Comparison of ENCODE assay signal across 29 mouse cellular contexts in genomic region chr7:73306296-73306695, GRCm38 (mm10).
DNase-seq lines count a peak whose midpoint lies in the region; ATAC-seq and TF ChIP-seq lines count a peak whose summit lies in the region.
"Had no signal": no experiment of that assay in that cellular context is flagged by ENCODE, and none has a peak within 500 bp of the region (broad histone marks: within the 10 kb centered on the region; RNA-seq: fewer than 3 reads in every experiment).

No protein-coding gene starts in this region.

- WGBS in forebrain, embryonic 10.5 days, result 45% methylated on average over 6 of the region's 6 CpGs
- WGBS in forebrain, embryonic 13.5 days, result 43% methylated on average over 6 of the region's 6 CpGs
- 47% methylated on average over 6 of the region's 6 CpGs for WGBS in hindbrain, embryonic 12.5 days
- WGBS in hindbrain, embryonic 13.5 days, result 50% methylated on average over 6 of the region's 6 CpGs
- 40% methylated on average over 6 of the region's 6 CpGs for WGBS in midbrain, embryonic 15.5 days

- H3K27ac ChIP-seq in forebrain, embryonic 10.5 days, result peak overlapping the region; percentile 76
- no peak overlapping the region for H3K27ac ChIP-seq in forebrain, embryonic 13.5 days
- peak overlapping the region; percentile 62; the same call in 1 of the 2 replicates for H3K27ac ChIP-seq in hindbrain, embryonic 12.5 days
- no peak overlapping the region; the same call in 1 of the 2 replicates for H3K27ac ChIP-seq in hindbrain, embryonic 13.5 days
- H3K27ac ChIP-seq in midbrain, embryonic 15.5 days, result 0 out of 2 replicates have a peak overlapping the region, but pooled peaks have one; percentile 12
- H3K27ac ChIP-seq: embryonic facial prominence, embryonic 12.5 days; kidney, embryonic 15.5 days; left cerebral cortex, adult 2 months; limb, embryonic 12.5 days; liver, embryonic 15.5 days; stomach, postnatal 0 days had no signal

- peaks cover 25% of the 10 kb centered on the region; the same call in 1 of the 2 replicates for H3K27me3 ChIP-seq in forebrain, embryonic 10.5 days (ENCODE audit: poor library complexity, severe bottlenecking)
- no peaks in the 10 kb centered on the region for H3K27me3 ChIP-seq in forebrain, embryonic 13.5 days
- no peaks in the 10 kb centered on the region for H3K27me3 ChIP-seq in hindbrain, embryonic 12.5 days
- H3K27me3 ChIP-seq in hindbrain, embryonic 13.5 days, result no peaks in the 10 kb centered on the region
- H3K27me3 ChIP-seq in midbrain, embryonic 15.5 days (replicated peaks), result no peaks in the 10 kb centered on the region
- H3K27me3 ChIP-seq: embryonic facial prominence, embryonic 12.5 days had no signal

- no peak for TF ChIP-seq CTCF in brain, embryonic 14.5 days (IDR thresholded peaks at IDR 0.05; ENCODE audit: borderline replicate concordance, extremely low read depth, insufficient read depth, insufficient read length)

- H3K4me3 ChIP-seq in forebrain, embryonic 10.5 days, result no peak overlapping the region
- no peak overlapping the region for H3K4me3 ChIP-seq in forebrain, embryonic 13.5 days
- no peak overlapping the region for H3K4me3 ChIP-seq in hindbrain, embryonic 12.5 days
- H3K4me3 ChIP-seq in hindbrain, embryonic 13.5 days, result no peak overlapping the region
- no peak overlapping the region for H3K4me3 ChIP-seq in midbrain, embryonic 15.5 days
- H3K4me3 ChIP-seq: embryonic facial prominence, embryonic 12.5 days; kidney, embryonic 15.5 days; left cerebral cortex, adult 2 months; limb, embryonic 12.5 days; liver, embryonic 15.5 days; myocyte had no signal

- H3K4me2 ChIP-seq in forebrain, embryonic 13.5 days, result no peak overlapping the region
- no peak overlapping the region for H3K4me2 ChIP-seq in hindbrain, embryonic 12.5 days (replicated peaks)
- no peak overlapping the region for H3K4me2 ChIP-seq in hindbrain, embryonic 13.5 days
- H3K4me2 ChIP-seq in midbrain, embryonic 15.5 days, result no peak overlapping the region
- H3K4me2 ChIP-seq: embryonic facial prominence, embryonic 12.5 days; heart, embryonic 11.5 days; kidney, embryonic 15.5 days; limb, embryonic 12.5 days; liver, embryonic 15.5 days; lung, embryonic 14.5 days had no signal

- ATAC-seq in forebrain, embryonic 13.5 days, result no peak
- ATAC-seq in hindbrain, embryonic 12.5 days (ENCODE audit: low FRiP score), result no peak
- no peak for ATAC-seq in hindbrain, embryonic 13.5 days (ENCODE audit: low FRiP score)
- no peak for ATAC-seq in midbrain, embryonic 15.5 days (replicated peaks)

- DNase-seq in forebrain, embryonic 10.5 days (ENCODE audit: extremely low spot score, low spot score), result no peak
- peak; percentile 39 for DNase-seq in brain, embryonic 14.5 days (ENCODE audit: low read depth)
- DNase-seq in B cell, adult 2 months, result no peak
- no peak for DNase-seq in embryo, embryonic 9.5 days (ENCODE audit: extremely low spot score)
- DNase-seq: adrenal gland, adult 8-10 months; cerebellum, adult 9-10 months; cerebellum, postnatal 36 days; gastrocnemius, postnatal 10 days; heart, postnatal 36 days; kidney, adult 11 months; kidney, postnatal 25 days; lung, embryonic 14.5 days; lung, postnatal 14 days; right cerebral cortex, postnatal 4 days; thymus, adult 18-20 months; thymus, postnatal 25 days had no signal

- H3K9me3 ChIP-seq in forebrain, embryonic 10.5 days, result no peaks in the 10 kb centered on the region
- no peaks in the 10 kb centered on the region for H3K9me3 ChIP-seq in forebrain, embryonic 13.5 days (replicated peaks)
- no peaks in the 10 kb centered on the region for H3K9me3 ChIP-seq in hindbrain, embryonic 12.5 days (replicated peaks)
- no peaks in the 10 kb centered on the region for H3K9me3 ChIP-seq in hindbrain, embryonic 13.5 days
- no peaks in the 10 kb centered on the region for H3K9me3 ChIP-seq in midbrain, embryonic 15.5 days
- H3K9me3 ChIP-seq: embryonic facial prominence, embryonic 12.5 days; kidney, embryonic 15.5 days; limb, embryonic 12.5 days; liver, embryonic 15.5 days had no signal

- peaks cover 67% of the 10 kb centered on the region for H3K4me1 ChIP-seq in forebrain, embryonic 10.5 days
- H3K4me1 ChIP-seq in forebrain, embryonic 13.5 days, result peaks cover 43% of the 10 kb centered on the region
- H3K4me1 ChIP-seq in hindbrain, embryonic 12.5 days, result peaks cover 46% of the 10 kb centered on the region
- H3K4me1 ChIP-seq in hindbrain, embryonic 13.5 days (replicated peaks), result peaks cover 53% of the 10 kb centered on the region
- H3K4me1 ChIP-seq in midbrain, embryonic 15.5 days, result peaks cover 36% of the 10 kb centered on the region
- H3K4me1 ChIP-seq: liver, embryonic 15.5 days had no signal

- H3K36me3 ChIP-seq in forebrain, embryonic 10.5 days (replicated peaks), result no peaks in the 10 kb centered on the region
- no peaks in the 10 kb centered on the region for H3K36me3 ChIP-seq in forebrain, embryonic 13.5 days (ENCODE audit: poor library complexity, severe bottlenecking)
- H3K36me3 ChIP-seq in hindbrain, embryonic 12.5 days, result no peaks in the 10 kb centered on the region
- no peaks in the 10 kb centered on the region for H3K36me3 ChIP-seq in hindbrain, embryonic 13.5 days
- no peaks in the 10 kb centered on the region for H3K36me3 ChIP-seq in midbrain, embryonic 15.5 days (replicated peaks)
- H3K36me3 ChIP-seq: embryonic facial prominence, embryonic 12.5 days; G1E; kidney, embryonic 15.5 days; limb, embryonic 12.5 days; liver, embryonic 15.5 days had no signal

- no peak overlapping the region for H3K9ac ChIP-seq in forebrain, embryonic 13.5 days
- H3K9ac ChIP-seq in hindbrain, embryonic 12.5 days, result no peak overlapping the region
- no peak overlapping the region for H3K9ac ChIP-seq in hindbrain, embryonic 13.5 days
- H3K9ac ChIP-seq in midbrain, embryonic 15.5 days, result no peak overlapping the region
- H3K9ac ChIP-seq: embryonic facial prominence, embryonic 12.5 days; kidney, embryonic 15.5 days; limb, embryonic 12.5 days; liver, embryonic 15.5 days; lung, embryonic 14.5 days had no signal

- TF ChIP-seq POLR2A in brain, embryonic 14.5 days (IDR thresholded peaks at IDR 0.05; ENCODE audit: borderline replicate concordance, extremely low read depth, insufficient read depth, insufficient read length, poor library complexity, severe bottlenecking), result no peak

Comparison
In these comparisons a context has a peak if more than half of its experiments do, and no peak if none do; other contexts are left out.
1. H3K27ac ChIP-seq: peak in forebrain, embryonic 10.5 days (single experiment), hindbrain, embryonic 12.5 days (single experiment) and midbrain, embryonic 15.5 days (single experiment); none in forebrain, embryonic 13.5 days (single experiment) and hindbrain, embryonic 13.5 days (single experiment).